Mouse (Mus musculus): ENCODE measurements around the gene Iglon5.

The Iglon5 gene

DNA sequence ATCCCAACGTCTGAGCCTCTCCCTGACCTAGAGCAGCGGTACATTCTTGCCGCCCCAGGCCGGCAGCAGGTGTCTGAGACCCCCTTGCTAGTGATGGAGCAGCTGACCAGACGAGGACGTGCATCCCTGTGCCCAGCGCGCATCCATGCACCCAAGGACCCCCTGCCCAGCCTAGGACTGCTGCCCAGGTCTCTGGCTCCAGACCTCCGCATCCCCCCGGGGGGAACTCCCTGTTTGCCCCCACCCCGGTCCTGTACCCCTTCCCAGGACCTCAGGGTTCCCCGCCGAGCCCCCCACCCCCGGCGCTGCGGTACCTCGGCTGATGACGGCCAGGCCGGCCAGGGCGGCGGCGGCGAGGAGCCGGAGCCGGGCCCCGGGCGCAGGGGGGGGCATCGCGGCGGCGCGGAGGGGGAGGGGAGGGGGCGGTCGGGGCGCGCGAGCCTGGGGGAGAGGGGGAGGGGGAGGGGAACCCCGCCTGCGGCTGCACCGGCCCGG is at the start of gene Iglon5:
Iglon5 (minus strand) TSS at position 445 of the 495 bp plus-strand sequence.
- no peak for DNase-seq

DNA sequence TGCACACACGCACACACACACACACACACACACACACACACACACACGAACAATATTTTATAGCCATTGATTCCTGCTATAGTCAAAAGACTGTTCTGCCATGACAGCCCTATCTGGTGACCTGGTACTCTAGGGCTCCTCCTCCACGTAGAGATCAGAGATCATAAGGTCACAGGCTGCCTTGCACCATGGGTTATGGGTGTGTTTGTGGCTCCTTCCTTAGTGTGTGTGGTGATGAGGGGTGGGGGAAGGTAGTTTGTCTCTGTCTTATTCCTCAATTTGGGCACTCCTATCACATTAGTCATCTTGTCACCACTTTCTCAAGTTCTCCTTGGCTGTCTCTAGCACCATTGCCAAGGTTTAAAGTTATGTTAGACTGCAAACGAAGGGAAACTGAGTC is 48.6 kb upstream of the Iglon5 start:
- DNase-seq, result no peak

- DNase-seq, result peak in 1 of 2 experiments; percentile 27
These were observed 43.1 kb upstream of the Iglon5 start for GRCm38 (mm10) chr7:43532936-43533505.

DNA sequence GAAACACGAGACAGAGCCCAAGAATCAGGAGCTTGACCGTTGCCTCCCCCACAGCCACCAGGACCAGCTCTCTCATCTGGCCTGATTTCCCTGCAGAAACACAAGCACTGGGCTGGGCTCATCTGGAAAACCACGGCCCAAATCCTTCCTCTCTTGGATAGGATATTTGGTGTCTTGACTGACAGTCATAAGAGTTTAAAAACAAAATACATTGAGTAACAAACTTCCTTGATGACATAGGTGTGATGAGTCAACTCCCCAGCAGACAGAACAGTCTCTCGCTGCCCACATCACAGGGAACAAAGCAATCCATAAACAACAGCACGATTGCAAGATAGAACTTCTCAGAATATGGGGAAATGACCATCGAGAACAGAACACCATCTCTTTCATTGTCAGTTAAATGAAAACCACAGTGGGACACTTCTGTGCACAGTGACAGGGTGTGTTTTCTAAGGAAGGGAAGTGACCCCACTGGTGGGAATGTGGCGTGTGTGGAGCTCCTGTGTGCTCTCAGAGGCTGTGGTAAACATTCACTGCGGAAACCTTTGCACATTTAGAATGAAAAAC is 40.4 kb upstream of the Iglon5 start:
- DNase-seq, result peak in 1 of 2 experiments; percentile 31

- DNase-seq, result no peak
These were observed 35.4 kb upstream of the Iglon5 start for GRCm38 (mm10) chr7:43525313-43525712.

DNA sequence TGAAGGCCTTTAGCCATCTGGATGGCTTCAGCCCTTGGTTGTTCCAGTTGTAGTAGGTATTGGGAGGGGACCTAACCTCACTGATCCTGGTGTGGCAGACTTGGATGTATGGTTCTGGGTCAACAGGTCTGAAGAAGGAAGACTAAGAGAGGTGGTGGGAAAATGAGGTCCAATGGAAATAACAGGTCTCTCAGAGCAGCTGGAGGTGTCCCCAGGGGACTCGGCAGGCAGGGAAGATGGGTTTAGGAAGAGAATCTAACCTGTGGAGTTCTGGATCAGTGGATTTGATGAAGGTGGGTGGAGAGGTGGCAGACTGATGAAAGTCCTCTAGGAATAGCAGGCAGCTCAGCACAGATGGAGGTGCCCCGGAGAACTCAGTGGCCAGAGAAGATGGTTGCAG is 32.9 kb upstream of the Iglon5 start:
- DNase-seq, result no peak

DNA sequence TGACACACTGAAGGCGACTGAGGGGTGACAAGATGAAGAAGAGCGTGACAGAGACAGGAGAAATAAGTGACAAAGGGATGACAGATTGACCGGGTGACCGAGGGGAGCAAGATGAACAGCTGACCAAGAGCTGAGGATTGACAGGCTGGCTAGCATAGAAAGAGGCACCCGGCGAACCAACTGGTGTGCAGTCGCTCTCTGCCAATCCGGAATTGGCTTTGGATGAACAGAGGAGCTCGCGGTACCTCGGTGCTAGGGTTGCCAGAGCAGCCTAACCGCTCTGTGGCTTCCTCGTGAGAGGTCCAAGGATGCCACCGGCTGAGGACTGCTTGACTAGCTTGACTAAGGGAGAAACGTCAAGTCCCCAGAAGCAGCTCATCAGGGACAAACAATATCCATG is 28.5 kb upstream of the Iglon5 start:
- DNase-seq, result no peak

- no peak for DNase-seq
These were observed 25.2 kb upstream of the Iglon5 start for GRCm38 (mm10) chr7:43515076-43515475.

- no peak for DNase-seq
These were observed 22.6 kb upstream of the Iglon5 start for GRCm38 (mm10) chr7:43512519-43512918.

DNA sequence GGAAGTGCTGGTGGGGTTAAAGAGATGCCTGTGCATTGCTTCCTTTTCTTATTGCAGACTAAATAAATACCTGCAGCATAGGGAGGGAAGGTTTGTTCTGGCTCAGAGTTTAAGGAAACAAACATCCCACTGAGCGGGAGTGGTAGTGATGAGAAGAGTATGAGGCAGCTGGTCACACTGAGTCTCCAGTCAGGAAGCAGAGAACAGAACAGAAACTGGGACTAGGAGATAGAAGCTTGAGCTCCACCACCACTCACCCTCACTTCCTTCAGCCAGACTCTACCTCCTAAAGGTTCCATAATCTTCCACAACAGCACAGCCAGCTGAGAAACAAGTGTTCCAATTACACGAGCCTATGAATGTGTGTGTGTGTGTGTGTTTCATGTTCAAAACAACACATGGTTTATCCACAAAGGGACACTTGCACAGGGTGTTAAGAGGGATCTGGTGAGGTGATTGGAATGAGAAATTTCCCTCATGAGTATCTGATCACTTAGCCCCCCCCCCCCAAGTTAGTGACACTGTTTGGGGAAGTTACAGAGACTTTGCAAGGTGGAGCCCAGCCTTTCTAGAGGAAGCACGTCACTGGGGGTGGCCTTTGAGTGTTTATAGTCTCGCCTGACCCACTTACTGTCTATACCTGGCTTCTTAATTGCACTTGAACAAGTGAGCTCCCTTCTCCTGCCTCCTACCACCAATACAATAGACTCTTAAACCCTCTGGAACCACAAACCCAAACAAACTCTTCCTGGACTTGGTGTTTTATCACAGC is 22.0 kb upstream of the Iglon5 start:
- no peak for DNase-seq

DNA sequence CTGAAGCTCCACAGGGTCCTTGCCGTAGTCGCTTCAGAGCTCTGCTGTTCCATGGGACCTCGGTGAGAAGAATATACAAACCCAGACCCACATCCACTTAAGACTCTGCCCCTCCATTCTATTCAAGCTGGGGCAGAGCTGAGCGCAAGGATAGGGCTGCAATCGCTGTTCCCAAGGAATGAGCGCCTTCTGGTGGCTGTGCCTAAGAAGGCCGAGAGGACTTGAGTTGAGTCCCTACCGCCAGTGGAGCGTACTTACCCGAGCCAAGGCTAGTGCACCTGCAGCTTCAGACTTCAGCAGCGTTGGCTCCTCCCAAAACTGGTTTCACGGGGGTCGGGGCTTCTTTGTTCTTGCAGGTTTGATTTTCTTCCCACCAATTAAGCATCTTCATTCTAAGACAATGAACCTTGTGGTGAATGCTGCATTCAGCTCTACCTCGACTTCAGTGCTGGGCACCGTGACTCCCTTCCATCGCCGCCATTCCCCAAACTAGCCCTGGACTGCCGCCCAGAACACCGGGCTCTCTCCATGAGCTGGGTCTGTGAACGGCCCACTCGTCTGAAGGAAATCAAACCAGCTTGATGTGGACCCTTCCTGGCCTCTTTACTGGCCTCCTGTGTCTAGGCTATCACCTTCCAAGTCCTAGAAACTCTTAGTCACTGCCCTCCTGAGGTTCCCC is 5.6 kb upstream of the Iglon5 start:
- peak in 1 of 2 experiments; percentile 41 for DNase-seq

- DNase-seq, result no peak
These were observed 986 bp upstream of the Iglon5 start for GRCm38 (mm10) chr7:43490861-43491260.

- peak in 1 of 2 experiments; percentile 18 for DNase-seq
These were observed 308 bp upstream of the Iglon5 start for GRCm38 (mm10) chr7:43490182-43490584.

- no peak for DNase-seq
These were observed 1.2 kb downstream of the Iglon5 start for GRCm38 (mm10) chr7:43488646-43489045.

- DNase-seq, result no peak
These were observed 6.6 kb downstream of the Iglon5 start for GRCm38 (mm10) chr7:43483236-43483635.

DNA sequence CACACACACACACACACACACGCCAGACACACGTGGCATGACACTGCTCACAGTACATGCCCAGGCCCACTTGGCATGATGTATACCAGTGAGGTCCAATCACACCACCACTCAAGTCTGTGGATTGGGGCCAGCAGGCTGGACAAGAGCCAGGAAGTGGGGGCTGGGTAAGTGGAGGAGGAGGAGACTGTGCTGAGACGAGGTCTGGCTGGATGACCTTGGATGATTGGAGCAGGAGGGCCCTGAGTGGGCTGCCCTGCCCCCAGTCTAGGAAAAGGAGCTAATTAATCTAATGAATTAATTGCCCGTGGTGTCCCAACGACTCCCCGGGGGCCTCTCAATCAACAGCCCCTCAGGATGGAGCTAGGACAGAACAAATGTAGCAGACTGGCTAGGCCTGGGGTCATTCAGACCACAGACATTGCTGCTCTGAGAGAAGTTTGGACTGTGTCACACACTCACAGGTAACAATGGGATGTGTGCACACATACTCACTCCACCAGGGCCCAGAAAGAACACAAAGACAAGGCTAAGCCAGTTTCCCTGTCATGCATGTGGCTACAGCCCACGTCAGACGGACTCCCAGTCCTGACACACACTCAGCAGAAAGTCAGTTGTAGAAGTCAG is 7.7 kb downstream of the Iglon5 start:
- DNase-seq, result peak; percentile 40 to 51

DNA sequence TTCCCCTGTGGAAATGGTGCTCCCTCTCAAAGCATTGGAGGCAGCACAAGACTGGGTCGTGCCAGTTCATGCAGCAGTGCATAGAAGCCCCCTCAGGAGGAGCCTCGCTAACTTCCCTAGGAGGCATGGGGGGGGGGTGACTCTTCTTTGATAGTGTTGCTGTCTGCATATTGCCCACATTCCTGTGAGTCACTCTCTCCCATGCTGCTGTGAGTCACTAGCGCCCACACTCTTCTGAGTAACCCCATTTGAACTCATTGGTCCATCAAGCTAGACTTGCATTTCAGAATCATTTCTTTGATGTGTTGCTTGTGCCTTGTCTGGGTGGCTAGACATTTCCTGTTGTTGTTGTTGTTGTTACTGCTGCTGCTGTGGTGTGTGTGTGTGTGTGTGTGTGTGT is 8.7 kb downstream of the Iglon5 start:
- no peak for DNase-seq

DNA sequence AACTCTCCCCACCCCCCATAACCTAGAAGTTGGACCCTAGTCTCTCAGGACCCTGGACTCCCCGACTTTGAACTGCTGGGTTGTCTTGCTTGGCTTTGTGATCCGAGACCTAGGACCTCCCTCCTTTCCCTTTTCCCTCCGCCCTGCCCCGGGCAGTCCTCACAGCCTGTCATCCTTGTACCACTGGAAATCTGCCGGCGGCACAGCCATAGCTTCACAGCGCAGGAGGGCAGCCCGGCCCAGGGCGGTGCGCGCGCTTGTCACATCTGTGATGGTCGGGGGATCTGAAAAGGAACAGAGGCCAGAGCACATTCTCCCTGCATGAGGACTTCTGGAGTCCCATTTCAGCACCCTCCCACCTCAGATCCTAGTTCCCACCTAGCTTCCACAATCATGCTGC is 13.5 kb downstream of the Iglon5 start:
- no peak for DNase-seq

DNA sequence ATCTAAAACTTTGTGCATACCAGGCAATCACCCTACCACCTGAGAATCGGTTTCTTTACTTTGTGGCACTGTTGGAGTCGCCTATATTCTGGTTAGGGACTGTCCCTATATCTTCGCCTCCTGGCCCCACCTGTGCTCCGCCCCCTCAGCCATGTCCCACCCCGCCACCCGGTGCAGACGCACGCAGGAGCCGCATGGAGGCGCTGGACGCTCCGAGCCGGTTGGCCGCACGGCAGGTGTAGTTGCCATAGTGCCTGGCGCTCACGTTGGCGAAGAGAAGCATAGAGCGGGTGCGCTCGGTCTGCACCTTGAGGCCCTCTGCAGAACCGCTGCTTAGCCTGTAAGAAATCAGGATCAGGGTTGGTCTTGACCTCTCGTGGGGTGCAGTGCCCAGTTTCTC is 14.2 kb downstream of the Iglon5 start:
- DNase-seq, result peak in 1 of 2 experiments; percentile 40

DNA sequence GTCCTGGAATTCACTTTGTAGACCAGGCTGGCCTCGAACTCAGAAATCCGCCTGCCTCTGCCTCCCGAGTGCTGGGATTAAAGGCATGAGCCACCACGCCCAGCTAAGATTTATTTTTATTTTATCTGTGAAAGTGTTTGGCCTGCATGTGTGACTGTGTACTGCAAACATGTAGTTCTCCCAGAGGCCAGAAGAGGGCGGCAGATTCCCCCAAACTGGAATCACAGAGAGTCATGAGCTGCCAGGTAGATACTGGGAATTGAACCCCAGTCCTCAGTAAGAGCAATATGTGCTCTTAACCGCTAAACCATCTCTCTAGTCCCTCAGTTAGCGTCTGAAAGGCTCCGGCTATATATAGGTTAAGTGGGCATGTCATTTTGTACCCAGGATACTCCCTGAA is 19.5 kb downstream of the Iglon5 start:
- peak in 1 of 2 experiments; percentile 45 for DNase-seq

GRCm38 (mm10) chr7:43466099-43466694 is 23.7 kb downstream of the Iglon5 start:
- peak; percentile 90 to 92 for DNase-seq

GRCm38 (mm10) chr7:43465344-43466098 is 24.4 kb downstream of the Iglon5 start:
- peak; percentile 94 to 95 for DNase-seq
